Mouse (Mus musculus) cerebellum, adult 9-10 months (tissue): ENCODE measurements around the gene Dctpp1.

ENCODE experiments used
- DNase-seq: peaks from one replicate; pipeline ENCODE4 v3.0.0; 2022

Gene Dctpp1

GRCm38 (mm10) chr7:127260309-127261111, at the start of gene Dctpp1:
Gene Dctpp1 (minus strand): TSS chr7:127260709.
- peak; percentile 99 for DNase-seq

DNA sequence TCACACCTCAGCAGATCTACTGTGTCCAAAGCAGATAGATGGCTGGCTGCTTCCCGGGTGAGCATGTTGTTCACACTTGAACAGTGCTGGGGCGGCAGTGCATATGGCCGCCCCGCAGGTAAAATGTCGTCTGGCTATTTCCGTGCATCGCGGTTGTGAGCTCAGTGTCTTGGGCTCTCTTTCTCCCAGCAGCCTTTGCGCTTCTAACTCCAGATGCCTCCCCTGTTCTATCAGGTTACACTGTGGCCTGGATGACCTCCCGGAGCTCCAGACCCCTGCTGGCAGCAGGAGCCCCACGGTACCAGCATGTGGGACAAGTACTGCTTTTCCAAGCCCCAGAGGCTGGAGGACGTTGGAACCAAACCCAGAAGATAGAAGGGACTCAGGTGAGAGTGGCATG, 49.4 kb upstream of the Dctpp1 start:
- no peak for DNase-seq

DNA sequence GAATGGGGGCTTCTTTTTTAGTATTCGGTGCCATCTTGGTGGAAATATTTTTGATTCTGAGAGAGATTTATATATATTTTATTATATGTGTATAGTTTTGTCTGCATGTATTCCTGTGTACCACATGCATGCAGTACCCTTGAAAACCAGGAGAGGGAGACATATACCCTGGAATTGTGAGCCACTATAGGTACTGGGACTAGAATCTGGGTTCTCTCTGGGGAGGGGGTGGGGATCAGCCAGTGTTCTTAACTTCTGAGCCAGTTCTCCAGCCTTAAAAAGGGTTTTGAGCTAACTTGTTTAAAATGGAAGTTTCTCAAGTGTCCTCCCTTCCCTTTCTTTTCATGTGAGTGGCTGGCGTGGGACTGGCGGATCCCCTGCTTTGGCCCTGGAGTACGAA, 48.4 kb upstream of the Dctpp1 start:
- DNase-seq, result peak; percentile 76

DNA sequence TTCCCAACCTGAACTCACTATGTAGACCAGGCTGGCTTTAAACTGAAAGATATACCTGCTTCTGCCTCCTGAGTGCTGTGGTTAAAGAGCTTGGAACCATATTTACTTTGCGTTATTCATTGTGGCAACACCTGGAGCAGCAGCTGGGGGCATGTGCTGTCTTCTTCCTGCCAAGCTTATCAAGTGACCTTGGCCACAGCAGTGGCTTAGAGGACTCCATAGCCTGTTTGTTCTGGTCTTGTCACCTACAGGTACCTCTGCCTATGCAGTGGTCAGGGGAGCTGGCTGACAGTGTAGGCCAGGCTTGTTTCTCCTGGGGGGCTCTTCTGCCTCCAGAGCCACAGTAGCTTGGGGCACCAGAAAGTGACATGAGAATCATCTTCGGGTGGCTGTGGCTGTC, 47.9 kb upstream of the Dctpp1 start:
- DNase-seq, result no peak

DNA sequence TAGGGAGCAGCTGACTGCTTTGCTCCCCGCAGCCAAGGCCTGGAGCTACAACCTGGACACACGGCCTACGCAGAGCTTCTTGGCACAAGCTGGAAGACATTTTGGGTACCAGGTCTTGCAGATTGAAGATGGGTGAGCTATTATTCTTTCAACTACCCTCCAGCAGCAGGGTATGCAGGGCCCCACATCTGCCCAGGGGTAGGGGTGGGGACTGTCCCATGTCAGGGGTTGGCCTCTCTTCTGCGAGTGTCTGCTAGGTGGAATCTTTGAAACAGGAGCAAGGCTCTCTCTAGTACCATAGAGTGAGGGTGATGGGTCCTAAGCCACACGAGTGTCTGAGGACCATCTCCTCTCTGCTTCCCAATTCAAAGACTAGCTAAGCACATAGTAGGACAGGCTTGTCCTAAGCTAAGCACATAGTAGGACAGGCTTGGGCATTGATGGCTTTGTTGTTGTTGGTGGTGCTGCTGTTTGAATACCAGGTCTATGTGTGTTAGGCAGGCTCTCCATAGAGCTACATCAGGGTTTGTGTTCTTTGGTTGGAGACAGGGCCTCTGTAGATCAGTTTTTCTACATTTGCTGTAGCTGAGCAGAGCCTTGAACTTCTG, 37.2 kb upstream of the Dctpp1 start:
- no peak for DNase-seq

GRCm38 (mm10) chr7:127296786-127297555, 36.5 kb upstream of the Dctpp1 start:
- DNase-seq, result no peak

GRCm38 (mm10) chr7:127296098-127296497, 35.6 kb upstream of the Dctpp1 start, which contains the start of gene Itgal:
Gene Itgal (plus strand): TSS chr7:127296260.
- no peak for DNase-seq

DNA sequence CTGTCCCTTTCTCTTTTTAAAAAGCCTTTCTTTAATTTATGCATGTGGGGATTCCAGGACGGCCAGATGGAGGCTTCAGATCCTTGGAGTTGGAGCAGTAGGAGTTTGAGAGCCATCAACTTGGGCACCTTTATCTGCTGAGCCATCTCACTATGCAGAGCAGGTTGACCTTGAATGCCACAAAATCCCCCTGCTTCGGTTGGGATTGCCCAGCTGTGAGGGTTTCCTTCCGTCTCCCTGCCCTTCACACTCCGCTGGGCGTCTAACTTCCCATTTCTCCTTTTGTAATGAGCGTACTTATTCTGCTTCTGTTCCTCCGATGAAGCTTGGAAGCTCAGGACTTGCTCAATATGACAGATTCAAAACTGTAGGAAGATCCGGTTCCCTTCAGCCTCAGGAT, 29.6 kb upstream of the Dctpp1 start:
- DNase-seq, result no peak

GRCm38 (mm10) chr7:127289306-127289705, 28.8 kb upstream of the Dctpp1 start:
- no peak for DNase-seq

- no peak for DNase-seq
Measured at GRCm38 (mm10) chr7:127287940-127288339, 27.4 kb upstream of the Dctpp1 start.

DNA sequence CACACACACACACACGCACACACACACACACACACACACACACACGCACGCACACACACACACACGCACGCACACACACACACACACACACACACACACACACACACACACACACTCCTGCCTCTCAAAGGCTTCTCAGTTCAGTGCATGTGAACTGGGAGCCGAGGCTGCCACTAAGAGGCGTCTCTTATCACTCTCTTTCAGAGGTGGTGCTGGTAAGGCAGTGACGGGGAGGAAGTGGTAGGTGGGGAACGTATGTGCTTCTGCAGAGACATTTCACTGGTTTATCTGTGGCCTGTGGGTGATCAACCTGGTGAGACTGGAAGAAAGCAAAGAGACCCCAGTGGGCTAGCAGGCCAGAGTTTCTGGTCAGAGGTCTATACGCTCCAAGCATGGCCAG, 24.6 kb upstream of the Dctpp1 start:
- no peak for DNase-seq

GRCm38 (mm10) chr7:127282190-127282589, 21.7 kb upstream of the Dctpp1 start:
- no peak for DNase-seq

GRCm38 (mm10) chr7:127281114-127281513, 20.6 kb upstream of the Dctpp1 start:
- no peak for DNase-seq

- DNase-seq, result no peak
Measured at GRCm38 (mm10) chr7:127280092-127280491, 19.6 kb upstream of the Dctpp1 start.

- DNase-seq, result no peak
Measured at GRCm38 (mm10) chr7:127278311-127278710, 17.8 kb upstream of the Dctpp1 start.

- DNase-seq, result no peak
Measured at GRCm38 (mm10) chr7:127276519-127276961, 16.0 kb upstream of the Dctpp1 start.

DNA sequence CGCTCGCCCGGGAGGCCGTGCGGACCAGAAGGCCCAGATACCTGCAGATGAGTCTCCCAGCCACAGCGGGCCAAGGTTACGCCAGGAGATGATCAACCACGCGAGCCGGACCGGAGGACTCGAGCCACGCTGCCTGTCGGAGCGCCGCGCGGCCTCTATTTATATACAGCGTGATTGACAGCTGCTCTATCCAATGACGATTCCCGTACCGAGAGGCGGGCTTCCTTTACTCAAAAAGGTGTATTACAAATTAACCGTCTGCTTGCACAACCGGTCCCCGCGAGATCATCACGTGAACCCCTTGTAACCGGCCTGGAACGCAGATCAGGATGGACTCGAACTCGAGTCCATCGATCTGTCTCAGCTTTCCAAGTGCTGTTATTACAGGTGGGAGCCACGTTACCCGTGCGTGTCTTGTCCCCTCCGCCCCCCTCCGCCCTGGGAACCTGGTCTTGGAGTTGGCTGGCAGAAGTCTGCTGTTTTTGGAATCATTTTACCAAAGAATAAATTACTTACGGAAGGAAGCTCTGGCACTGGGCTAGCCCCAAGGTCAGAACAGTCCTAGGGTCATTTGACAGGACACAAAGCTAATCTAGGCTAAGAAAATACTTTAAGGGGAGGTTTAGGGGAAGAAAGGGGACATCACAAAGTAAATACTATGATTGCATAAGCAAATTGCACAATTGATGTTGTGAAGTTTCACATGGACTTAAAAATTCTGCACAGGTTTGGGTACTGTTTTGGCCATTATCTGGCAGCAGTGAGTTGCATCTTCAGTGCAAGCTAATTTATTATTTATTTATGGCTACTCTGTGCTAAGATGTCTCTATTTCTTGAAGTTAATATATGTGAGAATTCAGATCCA, 13.6 kb upstream of the Dctpp1 start, which contains the start of gene Sephs2:
Gene Sephs2, minus strand, starts transcription at position 131 of the 865 bp plus-strand sequence.
- peak; percentile 99 for DNase-seq

- peak; percentile 54 for DNase-seq
Measured at GRCm38 (mm10) chr7:127273118-127273923, 12.8 kb upstream of the Dctpp1 start.

DNA sequence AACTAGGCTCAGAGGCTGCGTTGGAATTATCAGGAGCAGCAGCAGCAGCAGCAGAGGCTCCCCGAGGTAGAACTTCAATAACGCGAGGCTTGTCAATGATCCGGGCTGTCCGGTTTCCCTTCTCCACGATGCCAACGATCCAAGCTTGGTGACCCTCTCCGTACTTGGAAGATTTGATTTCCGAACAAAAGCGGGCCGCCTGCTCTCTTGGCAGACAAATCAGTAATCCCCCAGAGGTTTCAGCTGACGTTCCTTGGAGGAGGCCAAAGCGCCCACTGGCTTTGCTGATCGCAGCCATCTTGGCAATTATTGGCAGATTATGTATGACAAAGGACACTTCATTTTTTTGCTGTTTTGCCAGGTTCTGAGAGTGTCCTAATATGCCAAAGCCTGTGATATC, 12.1 kb upstream of the Dctpp1 start:
- no peak for DNase-seq

DNA sequence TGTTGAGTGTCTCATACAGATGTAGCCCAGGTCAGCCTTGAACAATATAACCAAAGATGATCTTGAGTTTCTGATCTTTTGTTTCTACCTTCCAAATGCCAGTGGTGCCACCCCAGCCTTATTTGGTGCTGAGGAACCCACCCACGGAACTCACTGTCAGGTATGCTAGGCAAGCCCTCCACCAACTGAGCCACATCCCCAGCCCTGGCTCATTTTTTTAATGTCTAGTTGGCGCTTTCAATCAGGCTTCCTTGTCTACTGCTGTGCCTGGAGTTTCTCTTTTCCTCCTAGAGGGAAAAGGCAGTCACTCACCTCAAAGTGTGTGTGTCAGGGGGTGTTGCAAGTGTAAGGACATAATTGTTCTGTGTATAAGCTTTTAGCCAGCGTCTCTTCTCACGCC, 10.6 kb upstream of the Dctpp1 start:
- DNase-seq, result no peak

GRCm38 (mm10) chr7:127270666-127271065, 10.2 kb upstream of the Dctpp1 start:
- no peak for DNase-seq

DNA sequence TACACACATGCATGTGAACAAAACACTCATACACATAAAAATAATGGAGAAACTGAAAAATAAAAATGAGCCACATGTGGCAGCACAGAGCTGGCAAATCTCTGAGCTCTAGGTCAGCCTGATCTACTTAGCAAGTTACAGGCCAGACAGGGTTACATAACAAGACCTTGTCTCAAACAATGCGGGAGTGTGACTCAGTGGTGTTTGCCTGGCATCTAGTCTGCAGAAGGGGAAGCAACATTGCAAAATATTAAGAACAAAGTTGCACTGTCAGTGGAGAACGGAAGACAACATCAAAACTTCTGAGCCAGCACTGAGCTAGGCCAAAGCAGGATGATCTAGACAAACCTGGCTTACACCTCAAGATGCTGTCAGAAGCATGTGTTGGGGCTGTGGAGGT, 9.7 kb upstream of the Dctpp1 start:
- DNase-seq, result no peak
